Mouse (Mus musculus) liver, adult 2 months (tissue): ENCODE measurements around the gene Arhgef1.

Experiments used
- CTCF ChIP-seq: fragments of 200-500 bp; IDR thresholded peaks from 2 replicates; pipeline ENCODE4 v1.5.1; 2011; ENCODE audit warnings: low read depth, low read length, control low read depth
- POLR2A ChIP-seq: fragments of 200-500 bp; IDR thresholded peaks from 2 replicates; pipeline ENCODE4 v1.6.1; 2011; ENCODE audit warnings: low read length, control low read depth; ENCODE audit not compliant: insufficient read depth; ENCODE audit errors: extremely low read depth

- TF ChIP-seq CTCF (no peak), POLR2A (no peak)
Measured at GRCm38 (mm10) chr7:24853695-24854094, 49.0 kb upstream of the Arhgef1 start.
